Mouse (Mus musculus) liver, embryonic 11.5 days (tissue): ENCODE measurements at regions not wholly inside any gene's neighbourhood (a gene's known extent, or its start where the extent isn't known, plus 50 kb on each side); places are given as distances from the start of the nearest gene placed in this dataset.
A peak's percentile ranks its signal among the peaks of the same experiment; 100 is the strongest.

Experiments used
- ATAC-seq: fragments of 200-750 bp; cut with Nextera tagmentation; replicated peaks from 2 replicates; pipeline ENCODE4 v1.8.0; 2017; ENCODE audit warnings: moderate number of reproducible peaks, mild to moderate bottlenecking, moderate TSS enrichment, moderate library complexity; ENCODE audit not compliant: low FRiP score
- DNase-seq: peaks from one replicate; pipeline ENCODE4 v3.0.0-alpha.2; 2017; ENCODE audit warnings: low spot score
- H3K27ac ChIP-seq: fragments of 300-500 bp; sonication (generic); 2 replicates; pipeline ENCODE4 v1.5.1; 2014; ENCODE audit warnings: mild to moderate bottlenecking, low read depth, low read length, control low read depth
- H3K27me3 ChIP-seq: fragments of 300-500 bp; sonication (generic); replicated peaks from 2 replicates; pipeline ENCODE4 v1.6.1; 2014; ENCODE audit warnings: low read length, mixed read lengths; ENCODE audit not compliant: control insufficient read depth, insufficient read depth
- H3K36me3 ChIP-seq: fragments of 300-500 bp; sonication (generic); 2 replicates; pipeline ENCODE4 v1.6.1; 2014; ENCODE audit warnings: mild to moderate bottlenecking, low read length, moderate library complexity, mixed read lengths; ENCODE audit not compliant: control insufficient read depth, insufficient read depth
- H3K4me1 ChIP-seq: fragments of 300-500 bp; sonication (generic); replicated peaks from 2 replicates; pipeline ENCODE4 v1.6.1; 2014; ENCODE audit warnings: low read length, mixed read lengths; ENCODE audit not compliant: control insufficient read depth, insufficient read depth
- H3K4me2 ChIP-seq: fragments of 300-500 bp; sonication (generic); 2 replicates; pipeline ENCODE4 v1.6.1; 2014; ENCODE audit warnings: mild to moderate bottlenecking, control low read depth, moderate library complexity
- H3K4me3 ChIP-seq: fragments of 300-500 bp; sonication (generic); 2 replicates; pipeline ENCODE4 v1.5.1; 2014; ENCODE audit warnings: low read depth, low read length, control low read depth
- H3K9ac ChIP-seq: fragments of 300-500 bp; sonication (generic); 2 replicates; pipeline ENCODE4 v1.6.1; 2014; ENCODE audit warnings: low read depth, low read length, control low read depth
- H3K9me3 ChIP-seq: fragments of 300-500 bp; sonication (generic); 2 replicates; pipeline ENCODE4 v1.6.1; 2016; ENCODE audit warnings: low read length, inconsistent platforms, mixed read lengths; ENCODE audit not compliant: control insufficient read depth
- WGBS: fragments of 180-500 bp; shearing (Covaris S2); extraction: QIAGEN DNeasy Blood & Tissue Kit; methylation state at CpG from one replicate; pipeline ENCODE4 v1.1.7; 2014; 5-methylcytosine and 5-hydroxymethylcytosine counted together

GRCm38 (mm10) chr16:5787206-5787605 lies 97.9 kb upstream of the Rbfox1 start:
- 0 out of 2 replicates have a peak, but pooled peaks cover 2% of the 10 kb centered on the region for H3K9me3 ChIP-seq
- DNase-seq: no peak
- no peak overlapping the region for H3K4me2 ChIP-seq
- no peak for ATAC-seq
- no peaks in the 10 kb centered on the region for H3K4me1 ChIP-seq
- H3K27me3 ChIP-seq: no peaks in the 10 kb centered on the region
- no peak overlapping the region for H3K27ac ChIP-seq
- no peak overlapping the region for H3K4me3 ChIP-seq
- no peak overlapping the region for H3K9ac ChIP-seq
- no peaks in the 10 kb centered on the region for H3K36me3 ChIP-seq

- Histone ChIP-seq H3K4me1 (no peaks in the 10 kb centered on the region), H3K4me3 (no peak overlapping the region), H3K27ac (no peak overlapping the region), H3K9me3 (no peaks in the 10 kb centered on the region), H3K9ac (no peak overlapping the region), H3K27me3 (no peaks in the 10 kb centered on the region), H3K36me3 (no peaks in the 10 kb centered on the region), H3K4me2 (no peak overlapping the region)
- ATAC-seq (no peak), DNase-seq (no peak)
- WGBS: 76% methylated on average over 19 of the region's 19 CpGs
These were observed 118.3 kb upstream of the Rbfox1 start for GRCm38 (mm10) chr16:5766771-5767421.

DNA sequence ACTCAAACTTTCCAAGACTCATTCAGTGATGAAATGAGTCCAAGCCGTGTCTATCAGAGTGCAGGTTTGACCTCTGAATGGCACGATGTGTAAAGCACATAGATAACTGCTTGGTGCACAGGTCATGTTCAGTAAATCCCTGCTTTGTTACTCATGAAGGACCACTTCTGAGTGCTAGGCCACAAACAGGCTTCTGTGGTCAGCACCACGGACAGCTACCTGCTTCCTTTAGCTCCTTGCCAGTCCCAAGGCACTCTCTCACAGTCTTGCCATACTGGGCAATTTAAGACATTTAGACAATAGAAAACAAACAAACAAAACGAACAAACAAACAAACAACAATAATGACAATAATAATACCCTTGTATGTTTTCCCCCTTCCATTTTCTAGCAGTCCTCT lies 120.0 kb upstream of the Rbfox1 start:
- Histone ChIP-seq H3K4me2 (no peak overlapping the region), H3K36me3 (no peaks in the 10 kb centered on the region), H3K9ac (no peak overlapping the region), H3K9me3 (no peaks in the 10 kb centered on the region), H3K4me1 (no peaks in the 10 kb centered on the region), H3K27ac (no peak overlapping the region), H3K4me3 (no peak overlapping the region), H3K27me3 (no peaks in the 10 kb centered on the region)
- ATAC-seq (no peak), DNase-seq (peak; percentile 33)
- WGBS: 25% methylated on average over 4 of the region's 4 CpGs

DNA sequence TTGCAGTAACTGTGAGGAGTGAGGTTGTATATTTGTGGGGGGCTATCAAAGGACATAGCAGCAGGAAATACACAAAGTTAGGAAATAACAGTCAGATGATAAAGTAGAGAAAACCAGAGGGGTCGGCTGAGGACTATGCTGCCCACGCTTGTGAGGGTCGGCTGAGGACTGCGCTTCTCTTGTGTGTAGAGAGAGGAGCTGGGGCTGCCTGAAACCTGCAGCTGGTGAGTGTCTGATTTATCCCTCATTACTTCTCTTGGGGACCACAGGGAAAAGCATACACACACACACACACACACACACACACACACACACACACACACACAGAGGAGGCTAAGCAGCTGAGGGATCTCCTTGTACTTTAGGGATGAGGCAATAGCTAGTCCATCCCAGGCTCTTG lies 124.3 kb upstream of the Rbfox1 start:
- ATAC-seq (no peak), DNase-seq (no peak)
- no peaks in the 10 kb centered on the region for H3K27me3 ChIP-seq
- WGBS: 80% methylated on average over 4 of the region's 4 CpGs
- no peaks in the 10 kb centered on the region for H3K4me1 ChIP-seq
- no peak overlapping the region for H3K9ac ChIP-seq
- H3K27ac ChIP-seq: no peak overlapping the region
- H3K4me2 ChIP-seq: no peak overlapping the region
- H3K4me3 ChIP-seq: no peak overlapping the region
- no peaks in the 10 kb centered on the region for H3K9me3 ChIP-seq
- no peaks in the 10 kb centered on the region for H3K36me3 ChIP-seq

GRCm38 (mm10) chr16:5759021-5759420 lies 126.1 kb upstream of the Rbfox1 start:
- H3K4me3 ChIP-seq: no peak overlapping the region
- H3K9ac ChIP-seq: no peak overlapping the region
- no peaks in the 10 kb centered on the region for H3K9me3 ChIP-seq
- no peaks in the 10 kb centered on the region for H3K4me1 ChIP-seq
- H3K27me3 ChIP-seq: no peaks in the 10 kb centered on the region
- 73% methylated on average over 2 of the region's 2 CpGs for WGBS
- no peak for ATAC-seq
- no peak for DNase-seq
- no peak overlapping the region for H3K4me2 ChIP-seq
- no peak overlapping the region for H3K27ac ChIP-seq
- no peaks in the 10 kb centered on the region for H3K36me3 ChIP-seq

GRCm38 (mm10) chr16:5742716-5743507 lies 142.2 kb upstream of the Rbfox1 start:
- DNase-seq (no peak), ATAC-seq (no peak)
- Histone ChIP-seq H3K9me3 (no peaks in the 10 kb centered on the region), H3K4me1 (no peaks in the 10 kb centered on the region), H3K36me3 (no peaks in the 10 kb centered on the region), H3K4me2 (no peak overlapping the region), H3K4me3 (no peak overlapping the region), H3K27ac (no peak overlapping the region), H3K9ac (no peak overlapping the region), H3K27me3 (no peaks in the 10 kb centered on the region)
- 58% methylated on average over 4 of the region's 4 CpGs for WGBS

DNA sequence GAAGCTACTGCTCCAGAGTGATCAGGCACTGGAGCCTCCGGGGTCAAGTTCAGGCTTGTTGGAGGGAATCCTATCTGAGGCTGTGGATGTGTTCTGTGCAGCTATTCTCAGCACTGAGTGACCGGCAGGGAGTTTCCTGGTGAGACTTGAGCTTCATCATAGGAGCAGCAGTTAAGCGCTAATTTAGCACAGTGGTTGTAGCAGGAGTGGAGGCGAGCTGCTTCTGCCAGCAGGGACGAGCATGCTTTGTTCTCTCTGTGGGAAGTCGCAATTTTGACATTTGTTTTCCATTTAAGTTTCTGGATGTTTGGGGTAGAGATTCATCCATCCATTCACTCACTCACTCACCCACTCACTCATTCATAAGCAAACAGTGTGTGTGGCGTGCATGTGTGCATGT lies 144.4 kb upstream of the Rbfox1 start:
- Histone ChIP-seq H3K36me3 (no peaks in the 10 kb centered on the region), H3K27ac (no peak overlapping the region), H3K4me2 (no peak overlapping the region), H3K4me3 (no peak overlapping the region), H3K4me1 (no peaks in the 10 kb centered on the region), H3K27me3 (no peaks in the 10 kb centered on the region), H3K9ac (no peak overlapping the region), H3K9me3 (no peaks in the 10 kb centered on the region)
- DNase-seq (no peak), ATAC-seq (no peak)
- 73% methylated on average over 7 of the region's 7 CpGs for WGBS

DNA sequence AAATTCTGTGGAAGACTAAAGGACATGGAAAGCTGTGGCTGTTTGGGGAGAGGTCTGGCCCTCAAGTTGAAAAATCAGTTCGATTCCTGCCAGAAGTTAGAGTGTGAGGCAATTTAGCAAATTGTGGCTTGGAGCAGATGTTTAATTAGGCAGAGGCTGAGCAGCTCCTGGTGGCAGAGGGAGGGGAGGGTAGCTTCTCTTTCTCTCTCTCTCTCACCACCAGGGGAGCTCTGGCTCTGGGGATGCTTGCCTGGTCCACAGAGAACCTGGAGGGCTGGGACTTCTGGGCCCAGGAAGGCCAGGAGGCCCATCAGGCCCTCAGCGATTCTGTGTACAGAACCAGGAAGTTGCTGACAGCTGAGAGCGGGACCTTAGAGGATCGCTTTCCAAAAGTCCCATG lies 151.5 kb upstream of the Rbfox1 start:
- Histone ChIP-seq H3K4me3 (no peak overlapping the region), H3K9me3 (no peaks in the 10 kb centered on the region), H3K4me1 (no peaks in the 10 kb centered on the region), H3K9ac (no peak overlapping the region), H3K36me3 (no peaks in the 10 kb centered on the region), H3K27me3 (no peaks in the 10 kb centered on the region), H3K4me2 (no peak overlapping the region), H3K27ac (no peak overlapping the region)
- WGBS: 59% methylated on average over 4 of the region's 4 CpGs
- DNase-seq (no peak), ATAC-seq (no peak)

GRCm38 (mm10) chr16:5722506-5722905 lies 162.6 kb upstream of the Rbfox1 start:
- Histone ChIP-seq H3K4me1 (no peaks in the 10 kb centered on the region), H3K9me3 (no peaks in the 10 kb centered on the region), H3K4me2 (no peak overlapping the region), H3K9ac (no peak overlapping the region), H3K36me3 (no peaks in the 10 kb centered on the region), H3K4me3 (no peak overlapping the region), H3K27me3 (no peaks in the 10 kb centered on the region), H3K27ac (no peak overlapping the region)
- no peak for ATAC-seq
- DNase-seq: no peak
